Mouse (Mus musculus) urinary bladder, adult 2 months (tissue): ENCODE measurements around the gene Pole2. TPM values are rescaled to one million over a fixed set of nuclear protein-coding genes. Genes with fewer than 3 reads are reported as not detected.
A peak's percentile ranks its signal among the peaks of the same experiment; 100 is the strongest.

Experiments used
- DNase-seq: peaks from one replicate; pipeline ENCODE4 v3.0.0; 2022; ENCODE audit warnings: low spot score
- polyA plus RNA-seq: library from polyadenylated mRNA; depleted of rRNA; stranded (reverse); fragments of >200 nt; gene quantifications from 2 replicates; pipeline ENCODE4 v1.2.3, GENCODE M21; 2012

The Pole2 gene
- polyA plus RNA-seq, 1 experiment: 6.5 TPM

- no peak for DNase-seq
These were observed 17.7 kb downstream of the Pole2 start for GRCm38 (mm10) chr12:69210056-69210979.

GRCm38 (mm10) chr12:69208520-69208919 lies 19.5 kb downstream of the Pole2 start:
- DNase-seq: no peak

- no peak for DNase-seq
These were observed 20.1 kb downstream of the Pole2 start for GRCm38 (mm10) chr12:69207926-69208325.

GRCm38 (mm10) chr12:69207396-69207795 lies 20.6 kb downstream of the Pole2 start:
- no peak for DNase-seq

GRCm38 (mm10) chr12:69204052-69204833 lies 23.8 kb downstream of the Pole2 start, which contains the start of gene Gm49384:
Gm49384 (minus strand) TSS chr12:69204267.
- DNase-seq: no peak

GRCm38 (mm10) chr12:69198985-69199384 lies 29.0 kb downstream of the Pole2 start:
- no peak for DNase-seq

- no peak for DNase-seq
These were observed 29.8 kb downstream of the Pole2 start, which contains the start of gene Dnaaf2 for GRCm38 (mm10) chr12:69198164-69198535. Dnaaf2 (minus strand) TSS chr12:69198429.

- peak; percentile 53 for DNase-seq
These were observed 30.4 kb downstream of the Pole2 start for GRCm38 (mm10) chr12:69197378-69198163.

- peak; percentile 62 for DNase-seq
These were observed 31.3 kb downstream of the Pole2 start, which contains the start of gene Gm49383 for GRCm38 (mm10) chr12:69196444-69197377. Gm49383 (minus strand) TSS chr12:69197104.

GRCm38 (mm10) chr12:69192637-69193036 lies 35.4 kb downstream of the Pole2 start:
- no peak for DNase-seq

- no peak for DNase-seq
These were observed 36.6 kb downstream of the Pole2 start for GRCm38 (mm10) chr12:69191396-69191795.

- no peak for DNase-seq
These were observed 37.5 kb downstream of the Pole2 start for GRCm38 (mm10) chr12:69190522-69190921.

- DNase-seq: no peak
These were observed 37.9 kb downstream of the Pole2 start for GRCm38 (mm10) chr12:69190074-69190473.

GRCm38 (mm10) chr12:69186811-69187471 lies 41.1 kb downstream of the Pole2 start:
- DNase-seq: no peak

- DNase-seq: no peak
These were observed 42.6 kb downstream of the Pole2 start for GRCm38 (mm10) chr12:69185371-69185770.

- no peak for DNase-seq
These were observed 43.4 kb downstream of the Pole2 start for GRCm38 (mm10) chr12:69184342-69185295.

- DNase-seq: peak; percentile 99
These were observed 44.2 kb downstream of the Pole2 start, which contains the start of the genes Rpl36al and Mgat2 for GRCm38 (mm10) chr12:69183583-69184308. Rpl36al (minus strand) TSS chr12:69184083. Mgat2 (plus strand) TSS chr12:69184157.

- no peak for DNase-seq
These were observed 46.2 kb downstream of the Pole2 start for GRCm38 (mm10) chr12:69181800-69182199.
